Mouse (Mus musculus) monocyte, adult 59 days (primary cell): Measurements from ENCODE around the gene 5530401A14Rik. TPM values are rescaled to one million over a fixed set of nuclear protein-coding genes. Genes with fewer than 3 reads are reported as not detected.

Experiments used
- total RNA-seq, 2 experiments: library from RNA; stranded (reverse); gene quantifications; one replicate each; pipeline ENCODE4 v1.2.4; 2023

5530401A14Rik gene
- total RNA-seq, result not detected

DNA sequence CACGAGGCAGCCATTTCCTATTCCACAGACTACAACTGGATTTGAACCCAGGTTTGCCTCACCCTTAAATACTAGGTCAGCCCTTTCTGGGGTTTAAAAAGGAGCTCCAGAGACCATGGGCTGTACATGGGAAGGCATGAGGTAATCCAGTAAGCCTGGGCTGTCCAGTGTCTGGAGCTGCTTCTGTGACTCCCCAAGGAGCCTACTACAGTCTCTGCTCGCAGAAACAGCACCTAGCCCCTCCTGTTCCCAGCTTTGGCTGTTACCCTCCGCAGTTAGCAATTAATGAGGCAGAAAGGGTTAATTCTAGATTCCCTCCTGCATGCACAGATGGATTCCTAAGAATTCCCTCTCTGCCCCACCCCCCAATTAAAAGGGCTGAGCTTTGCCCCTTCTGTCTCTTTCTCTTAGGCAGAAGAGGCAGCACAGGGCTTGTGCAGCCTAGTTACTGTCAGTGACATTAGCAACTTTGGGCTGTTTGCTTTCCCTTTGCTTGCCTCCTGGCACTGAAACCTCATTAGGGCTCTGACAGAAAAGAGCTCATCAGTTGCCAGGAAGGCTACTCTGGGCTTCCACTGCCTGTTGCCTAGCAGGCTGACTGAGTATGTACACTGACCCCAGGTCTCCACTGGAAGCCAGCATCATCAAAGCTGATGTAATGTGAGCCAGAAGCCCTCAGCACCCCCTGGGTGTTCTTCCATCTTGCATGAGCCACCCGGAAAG lies at the start of gene 5530401A14Rik:
5530401A14Rik (plus strand) TSS at position 424 of the 723 bp plus-strand sequence.

Other genes starting within 250 kb of the 5530401A14Rik start
- not detected for gene Asic2, start 107.8 kb downstream of the 5530401A14Rik start, total RNA-seq
- 100 to 1,000 TPM; 116 to 119 TPM for gene Ccl2, start 174.9 kb downstream of the 5530401A14Rik start, total RNA-seq
- gene Gm17268, start 177.9 kb downstream of the 5530401A14Rik start, total RNA-seq, result not detected
- 1 to 10 TPM in 1 of 2 experiments, under 1 TPM in 1; 0.94 to 1.3 TPM for gene Ccl7, start 185.0 kb downstream of the 5530401A14Rik start, total RNA-seq
- not detected for gene Ccl11, start 197.2 kb downstream of the 5530401A14Rik start, total RNA-seq
- not detected for gene Ccl12, start 241.2 kb downstream of the 5530401A14Rik start, total RNA-seq